8 mouse cellular contexts compared by ENCODE assay signal in the genomic region with DNA sequence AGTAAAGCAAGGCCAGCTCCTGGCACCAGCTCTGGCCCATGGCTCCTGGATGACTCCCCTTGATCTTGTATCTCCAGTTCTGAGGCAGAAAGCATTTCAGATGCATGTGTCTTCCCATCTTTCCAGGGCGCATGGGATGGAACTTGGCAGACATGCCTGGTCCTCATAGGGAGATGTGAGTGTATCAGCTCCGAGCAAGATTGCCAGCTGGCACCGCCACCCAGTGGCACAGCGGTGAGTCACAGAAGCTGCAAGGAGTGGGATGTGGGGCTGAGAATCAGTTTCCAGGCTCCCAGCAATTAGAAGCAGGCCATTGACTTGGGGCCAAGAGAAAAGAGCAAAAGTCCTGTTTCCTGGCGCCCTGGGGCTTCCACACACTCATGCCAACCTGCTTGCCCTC. TPM values are rescaled to one million over a fixed set of nuclear protein-coding genes. Genes with fewer than 3 reads are reported as not detected.
DNase-seq lines count a peak whose midpoint lies in the region; ATAC-seq and TF ChIP-seq lines count a peak whose summit lies in the region.

No protein-coding gene starts in this region.

- no peak for ATAC-seq in kidney, postnatal 0 days (replicated peaks; ENCODE audit: low FRiP score, low read depth)
- peak; percentile 95 for ATAC-seq in frontal cortex, adult (ENCODE audit: low TSS enrichment)

- DNase-seq in kidney, postnatal 0 days (ENCODE audit: low spot score): no peak
- DNase-seq in kidney, adult 9 months: no peak
- DNase-seq in brain, adult 2 months (ENCODE audit: low read depth, low spot score): peak; percentile 98
- DNase-seq in left cerebral cortex, postnatal 4 days: peak; percentile 94
- no peak for DNase-seq in spleen, adult 12 weeks (ENCODE audit: low spot score)
- no peak for DNase-seq in embryonic facial prominence, embryonic 10.5 days (ENCODE audit: low spot score)

- H3K36me3 ChIP-seq in kidney, postnatal 0 days (ENCODE audit: insufficient read depth, low read length): no peaks in the 10 kb centered on the region
- H3K36me3 ChIP-seq in testis, adult 2 months (ENCODE audit: control insufficient read depth, insufficient read depth, low read length): no peaks in the 10 kb centered on the region
- no peaks in the 10 kb centered on the region for H3K36me3 ChIP-seq in embryonic facial prominence, embryonic 10.5 days (replicated peaks)

- peak; percentile 52; the same call in 1 of the 2 replicates for TF ChIP-seq CTCF in kidney, postnatal 0 days (IDR thresholded peaks at IDR 0.05; ENCODE audit: low read depth)
- TF ChIP-seq CTCF in testis, adult 2 months (IDR thresholded peaks at IDR 0.05; ENCODE audit: control insufficient read depth, insufficient read depth, insufficient replicate concordance, low read depth, low read length): peak; percentile 57; the same call in 1 of the 2 replicates

- H3K4me2 ChIP-seq in kidney, postnatal 0 days (ENCODE audit: low read length): no peak overlapping the region

- H3K4me1 ChIP-seq in kidney, postnatal 0 days (replicated peaks; ENCODE audit: insufficient read depth, low read length): no peaks in the 10 kb centered on the region
- H3K4me1 ChIP-seq in testis, adult 2 months (ENCODE audit: control insufficient read depth, insufficient read depth, low read length): no peaks in the 10 kb centered on the region
- no peaks in the 10 kb centered on the region for H3K4me1 ChIP-seq in embryonic facial prominence, embryonic 10.5 days

- 69% methylated on average over 5 of the region's 5 CpGs for WGBS in kidney, postnatal 0 days
- 80% methylated on average over 5 of the region's 5 CpGs for WGBS in embryonic facial prominence, embryonic 10.5 days

- no peak overlapping the region for H3K27ac ChIP-seq in kidney, postnatal 0 days
- no peak overlapping the region for H3K27ac ChIP-seq in testis, adult 2 months (ENCODE audit: control insufficient read depth, insufficient read depth, low read depth, low read length)
- no peak overlapping the region for H3K27ac ChIP-seq in embryonic facial prominence, embryonic 10.5 days (replicated peaks)

- H3K27me3 ChIP-seq in kidney, postnatal 0 days (ENCODE audit: insufficient read depth, low read length): no peaks in the 10 kb centered on the region
- no peaks in the 10 kb centered on the region for H3K27me3 ChIP-seq in testis, adult 2 months (ENCODE audit: control insufficient read depth, insufficient read depth, low read length)
- H3K27me3 ChIP-seq in embryonic facial prominence, embryonic 10.5 days (replicated peaks; ENCODE audit: low read depth, poor library complexity, severe bottlenecking): no peaks in the 10 kb centered on the region

- H3K9ac ChIP-seq in kidney, postnatal 0 days (ENCODE audit: low read depth, low read length): no peak overlapping the region

- intact Hi-C loops in left cerebral cortex, postnatal 4 days (cut with DNase I): loop anchor here (10.0 kb wide), 1 partner anchor 85 kb away; the partner anchor contains the start of gene Tjp1

- H3K9me3 ChIP-seq in kidney, postnatal 0 days (replicated peaks; ENCODE audit: low read length): no peaks in the 10 kb centered on the region
- no peaks in the 10 kb centered on the region for H3K9me3 ChIP-seq in embryonic facial prominence, embryonic 10.5 days

- H3K4me3 ChIP-seq in kidney, postnatal 0 days (replicated peaks; ENCODE audit: low read depth, low read length): no peak overlapping the region
- no peak overlapping the region for H3K4me3 ChIP-seq in testis, adult 2 months (ENCODE audit: control insufficient read depth, low read depth, low read length)
- H3K4me3 ChIP-seq in embryonic facial prominence, embryonic 10.5 days: no peak overlapping the region

- no peak for TF ChIP-seq POLR2A in testis, adult 2 months (IDR thresholded peaks at IDR 0.05; ENCODE audit: control insufficient read depth, low read depth, low read length)

RNA-seq across cellular contexts. Expression of gene Tarsl2, which starts 34.5 kb away (rescaled TPM):
- polyA plus RNA-seq in kidney, postnatal 0 days (2015; fragmentation: Nextera tagmentation; extraction: Ambion mirVana): 9.9 and 10.8 TPM in 2 replicates
- 10 to 100 TPM; 41.3 to 42.1 TPM for total RNA-seq in left cerebral cortex, postnatal 4 days (2021)
- polyA plus RNA-seq in testis, adult 2 months (2012; rRNA removed): 4.3 and 5.0 TPM in 2 replicates
- 6.0 and 6.6 TPM in 2 replicates for polyA plus RNA-seq in embryonic facial prominence, embryonic 10.5 days (2016; fragmentation: Nextera tagmentation; extraction: Ambion mirVana)

Comparison
In these comparisons a context has a peak if more than half of its experiments do, and no peak if none do; other contexts are left out.
1. DNase-seq: peak in brain, adult 2 months (single experiment) and left cerebral cortex, postnatal 4 days (single experiment); none in kidney, postnatal 0 days (single experiment), kidney, adult 9 months (single experiment), spleen, adult 12 weeks (single experiment) and embryonic facial prominence, embryonic 10.5 days (single experiment).